Mouse (Mus musculus): Measurements from ENCODE around the gene Dyrk3.

The Dyrk3 gene

GRCm38 (mm10) chr1:131112576-131112975 lies 25.6 kb downstream of the Dyrk3 start:
- peak; percentile 80 for DNase-seq (ENCODE audit: low read depth, low spot score)

- DNase-seq (ENCODE audit: low read depth, low spot score) = no peak
These were observed 27.5 kb downstream of the Dyrk3 start for GRCm38 (mm10) chr1:131110525-131111106.

GRCm38 (mm10) chr1:131107575-131108308 lies 30.4 kb downstream of the Dyrk3 start:
- DNase-seq (ENCODE audit: low read depth, low spot score) = no peak

GRCm38 (mm10) chr1:131103776-131104424 lies 34.2 kb downstream of the Dyrk3 start:
- no peak for DNase-seq (ENCODE audit: low read depth, low spot score)

GRCm38 (mm10) chr1:131100808-131101207 lies 37.3 kb downstream of the Dyrk3 start:
- DNase-seq (ENCODE audit: low read depth, low spot score) = no peak

- DNase-seq (ENCODE audit: low read depth, low spot score) = peak; percentile 93
These were observed 40.4 kb downstream of the Dyrk3 start, which contains the start of gene Mapkapk2 for GRCm38 (mm10) chr1:131097700-131098094. Mapkapk2 (minus strand) TSS chr1:131097826.

- DNase-seq (ENCODE audit: low read depth, low spot score) = peak; percentile 73
These were observed 41.1 kb downstream of the Dyrk3 start for GRCm38 (mm10) chr1:131096803-131097699.

- DNase-seq (ENCODE audit: low read depth, low spot score) = peak; percentile 28
These were observed 41.9 kb downstream of the Dyrk3 start for GRCm38 (mm10) chr1:131096132-131096695.

GRCm38 (mm10) chr1:131095574-131095973 lies 42.6 kb downstream of the Dyrk3 start:
- DNase-seq (ENCODE audit: low read depth, low spot score) = no peak

GRCm38 (mm10) chr1:131093889-131094288 lies 44.3 kb downstream of the Dyrk3 start:
- DNase-seq (ENCODE audit: low read depth, low spot score) = no peak

GRCm38 (mm10) chr1:131092846-131093245 lies 45.3 kb downstream of the Dyrk3 start:
- DNase-seq (ENCODE audit: low read depth, low spot score) = no peak

GRCm38 (mm10) chr1:131092173-131092572 lies 46.0 kb downstream of the Dyrk3 start:
- DNase-seq (ENCODE audit: low read depth, low spot score) = no peak

GRCm38 (mm10) chr1:131091481-131091880 lies 46.7 kb downstream of the Dyrk3 start:
- no peak for DNase-seq (ENCODE audit: low read depth, low spot score)

- no peak for DNase-seq (ENCODE audit: low read depth, low spot score)
These were observed 47.3 kb downstream of the Dyrk3 start for GRCm38 (mm10) chr1:131090877-131091276.

- DNase-seq (ENCODE audit: low read depth, low spot score) = no peak
These were observed 47.9 kb downstream of the Dyrk3 start for GRCm38 (mm10) chr1:131090261-131090660.

GRCm38 (mm10) chr1:131089525-131090127 lies 48.5 kb downstream of the Dyrk3 start:
- no peak for DNase-seq (ENCODE audit: low read depth, low spot score)

GRCm38 (mm10) chr1:131088547-131088946 lies 49.6 kb downstream of the Dyrk3 start:
- no peak for DNase-seq (ENCODE audit: low read depth, low spot score)

GRCm38 (mm10) chr1:131086907-131087306 lies 51.2 kb downstream of the Dyrk3 start:
- DNase-seq (ENCODE audit: low read depth, low spot score) = no peak

- no peak for DNase-seq (ENCODE audit: low read depth, low spot score)
These were observed 52.0 kb downstream of the Dyrk3 start for GRCm38 (mm10) chr1:131085957-131086739.

GRCm38 (mm10) chr1:131085272-131085671 lies 52.9 kb downstream of the Dyrk3 start:
- no peak for DNase-seq (ENCODE audit: low read depth, low spot score)
